Mouse (Mus musculus) lung, postnatal 0 days (tissue): ENCODE measurements around the gene Diexf. TPM values are rescaled to one million over a fixed set of nuclear protein-coding genes. Genes with fewer than 3 reads are reported as not detected.

ENCODE experiments used
- ATAC-seq: fragments of 200-750 bp; cut with Nextera tagmentation; 2 replicates; pipeline ENCODE4 v1.8.0; 2017; ENCODE audit warnings: moderate library complexity
- DNase-seq: peaks from one replicate; pipeline ENCODE4 v3.0.0-alpha.2; 2016; ENCODE audit warnings: low spot score
- H3K27ac ChIP-seq: fragments of 300-500 bp; sonication (generic); 2 replicates; pipeline ENCODE4 v1.5.1; 2014; ENCODE audit warnings: antibody characterized with exemption, mild to moderate bottlenecking, low read length, mixed read lengths
- H3K27me3 ChIP-seq: fragments of 300-500 bp; sonication (generic); replicated peaks from 2 replicates; pipeline ENCODE4 v1.6.1; 2014; ENCODE audit warnings: low read length, mixed read lengths; ENCODE audit not compliant: insufficient read depth
- H3K36me3 ChIP-seq: fragments of 300-500 bp; sonication (generic); 2 replicates; pipeline ENCODE4 v1.6.1; 2014; ENCODE audit warnings: low read length, mixed read lengths; ENCODE audit not compliant: insufficient read depth
- H3K4me1 ChIP-seq: fragments of 300-500 bp; sonication (generic); 2 replicates; pipeline ENCODE4 v1.6.1; 2014; ENCODE audit warnings: antibody characterized with exemption, low read depth, low read length, mixed read lengths; ENCODE audit not compliant: insufficient read depth
- H3K4me2 ChIP-seq: fragments of 300-500 bp; sonication (generic); replicated peaks from 2 replicates; pipeline ENCODE4 v1.6.1; 2014; ENCODE audit warnings: low read depth, mild to moderate bottlenecking, low read length, moderate library complexity, mixed read lengths
- H3K4me3 ChIP-seq: fragments of 300-500 bp; sonication (generic); 2 replicates; pipeline ENCODE4 v1.5.1; 2014; ENCODE audit warnings: low read depth, low read length
- H3K9ac ChIP-seq: fragments of 300-500 bp; sonication (generic); replicated peaks from 2 replicates; pipeline ENCODE4 v1.6.1; 2014; ENCODE audit warnings: low read depth, mild to moderate bottlenecking
- H3K9me3 ChIP-seq: fragments of 300-500 bp; sonication (generic); 2 replicates; pipeline ENCODE4 v1.6.1; 2016; ENCODE audit warnings: low read length, mixed read lengths
- CTCF ChIP-seq: IDR thresholded peaks from 2 replicates; pipeline ENCODE4 v1.5.1; 2016; ENCODE audit warnings: antibody characterized with exemption, mild to moderate bottlenecking
- EP300 ChIP-seq: IDR thresholded peaks from 2 replicates; pipeline ENCODE4 v1.6.1; 2016; ENCODE audit warnings: antibody characterized with exemption, mild to moderate bottlenecking, control low read depth
- WGBS: fragments of 180-500 bp; shearing (Covaris S2); extraction: QIAGEN DNeasy Blood & Tissue Kit; methylation state at CpG from one replicate; pipeline ENCODE4 v1.1.7; 2014; 5-methylcytosine and 5-hydroxymethylcytosine counted together
- polyA plus RNA-seq: library from polyadenylated mRNA; unstranded; fragments of >200 nt; fragmentation: Nextera tagmentation; extraction: Ambion mirVana; gene quantifications from 2 replicates; pipeline ENCODE4 v1.2.1, GENCODE M21; 2015

Gene Diexf
- polyA plus RNA-seq, 1 experiment from 2014 or later, result 2.5 TPM

DNA sequence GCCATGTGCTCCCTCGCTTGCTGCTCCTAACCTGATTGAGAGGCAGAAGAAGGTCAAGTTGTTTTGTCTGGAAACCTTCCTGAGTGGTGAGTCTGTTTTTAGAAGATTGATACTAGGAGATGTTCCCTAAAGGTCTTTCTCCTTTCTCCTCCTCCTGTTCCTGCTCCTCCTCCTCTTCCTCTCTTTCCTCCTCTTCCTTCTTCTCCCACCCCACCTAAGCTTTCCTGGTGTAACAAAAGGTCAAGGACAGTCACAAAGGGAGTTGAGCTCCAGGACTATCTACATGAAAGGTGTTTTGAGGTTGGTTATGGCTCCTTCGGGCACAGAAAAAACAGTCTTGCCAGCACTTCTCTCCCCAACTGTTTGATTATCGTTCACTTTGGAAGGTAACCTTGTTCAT lies 37.7 kb upstream of the Diexf start, which contains the start of gene A130010J15Rik:
A130010J15Rik (plus strand) TSS at position 301 of the 400 bp plus-strand sequence.
- no peaks in the 10 kb centered on the region for H3K27me3 ChIP-seq
- H3K36me3 ChIP-seq, result no peaks in the 10 kb centered on the region
- H3K9ac ChIP-seq, result no peak within 1 kb of the TSS
- peaks cover 6% of the 10 kb centered on the region; the same call in 1 of the 2 replicates for H3K4me1 ChIP-seq
- TF ChIP-seq CTCF (no peak), EP300 (no peak)
- ATAC-seq (no peak), DNase-seq (no peak)
- H3K27ac ChIP-seq, result no peak within 1 kb of the TSS
- H3K9me3 ChIP-seq, result no peaks in the 10 kb centered on the region
- no peak within 1 kb of the TSS for H3K4me2 ChIP-seq
- 89% methylated on average over 3 of the region's 3 CpGs for WGBS
- no peak within 1 kb of the TSS for H3K4me3 ChIP-seq

DNA sequence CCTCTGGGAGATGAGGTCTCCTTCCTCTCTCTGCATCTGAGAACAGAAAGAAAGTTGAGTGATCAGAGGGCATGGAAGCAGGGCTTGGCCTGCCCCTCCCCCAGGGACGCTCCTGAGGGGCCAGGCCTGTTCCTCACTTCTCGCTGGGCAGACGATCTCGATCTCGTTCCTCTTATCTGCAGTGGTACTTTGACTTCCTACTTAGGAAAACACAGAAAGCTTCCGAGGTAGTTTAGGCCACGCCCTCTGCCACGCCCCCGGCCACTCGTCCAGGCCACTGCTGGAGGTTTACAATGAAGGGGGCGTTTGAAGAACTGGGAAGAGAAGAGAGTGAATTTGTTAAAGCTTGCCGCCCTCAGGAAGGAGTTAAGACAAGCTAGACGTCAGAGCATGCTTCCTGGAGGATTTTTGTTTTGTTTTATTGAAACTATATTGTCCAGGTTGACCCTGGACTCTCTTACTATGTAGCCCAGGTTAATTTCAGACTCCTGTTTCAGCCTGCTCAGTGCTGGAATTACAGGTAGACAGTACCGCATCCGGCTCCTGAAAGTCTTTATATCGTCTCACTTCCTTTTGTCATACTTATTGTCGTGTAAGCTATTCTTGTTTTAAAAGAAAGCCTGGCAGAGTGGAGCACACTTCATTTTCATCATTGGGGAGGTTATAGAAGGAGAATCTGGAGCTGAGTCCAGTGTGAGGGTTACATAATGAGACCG lies 30.4 kb upstream of the Diexf start:
- Histone ChIP-seq H3K27ac (peak overlapping the region; percentile 40; the same call in 1 of the 2 replicates), H3K4me1 (peaks cover 14% of the 10 kb centered on the region; the same call in 1 of the 2 replicates), H3K27me3 (no peaks in the 10 kb centered on the region), H3K4me3 (peak overlapping the region; percentile 2; the same call in 1 of the 2 replicates), H3K36me3 (no peaks in the 10 kb centered on the region), H3K4me2 (peak overlapping the region; percentile 50), H3K9me3 (no peaks in the 10 kb centered on the region), H3K9ac (no peak overlapping the region)
- ATAC-seq (peak; percentile 71), DNase-seq (peak; percentile 71)
- no peak for TF ChIP-seq CTCF
- TF ChIP-seq EP300, result no peak
- 12% methylated on average over 18 of the region's 18 CpGs for WGBS

- no peaks in the 10 kb centered on the region for H3K9me3 ChIP-seq
- H3K9ac ChIP-seq, result no peak overlapping the region
- H3K4me3 ChIP-seq, result no peak overlapping the region
- no peaks in the 10 kb centered on the region for H3K27me3 ChIP-seq
- H3K4me1 ChIP-seq, result peaks cover 14% of the 10 kb centered on the region; the same call in 1 of the 2 replicates
- no peak for TF ChIP-seq CTCF
- no peak for TF ChIP-seq EP300
- no peak for DNase-seq
- ATAC-seq, result no peak
- H3K36me3 ChIP-seq, result no peaks in the 10 kb centered on the region
- no peak overlapping the region for H3K4me2 ChIP-seq
- H3K27ac ChIP-seq, result 0 out of 2 replicates have a peak overlapping the region, but pooled peaks have one; percentile 40
- 59% methylated on average over 1 of the region's 1 CpGs for WGBS
Observed at GRCm38 (mm10) chr1:193159613-193160012, 29.5 kb upstream of the Diexf start.

- H3K27me3 ChIP-seq, result no peaks in the 10 kb centered on the region
- H3K4me1 ChIP-seq, result peaks cover 14% of the 10 kb centered on the region; the same call in 1 of the 2 replicates
- H3K9ac ChIP-seq, result no peak overlapping the region
- TF ChIP-seq EP300, result no peak
- TF ChIP-seq CTCF, result no peak
- H3K4me3 ChIP-seq, result no peak overlapping the region
- H3K36me3 ChIP-seq, result no peaks in the 10 kb centered on the region
- no peak overlapping the region for H3K4me2 ChIP-seq
- H3K9me3 ChIP-seq, result no peaks in the 10 kb centered on the region
- peak; percentile 49 for DNase-seq
- peak; percentile 69; the same call in 1 of the 2 replicates for ATAC-seq
- WGBS, result 9% methylated on average over 3 of the region's 3 CpGs
- no peak overlapping the region for H3K27ac ChIP-seq
Observed at GRCm38 (mm10) chr1:193159163-193159562, 29.1 kb upstream of the Diexf start.

- TF ChIP-seq CTCF (no peak), EP300 (no peak)
- DNase-seq, result no peak
Observed at GRCm38 (mm10) chr1:193157111-193157492, 27.0 kb upstream of the Diexf start.

GRCm38 (mm10) chr1:193156316-193157110 lies 26.4 kb upstream of the Diexf start:
- no peaks in the 10 kb centered on the region for H3K9me3 ChIP-seq
- 57% methylated on average over 15 of the region's 15 CpGs for WGBS
- DNase-seq (no peak), ATAC-seq (no peak)
- no peak overlapping the region for H3K4me3 ChIP-seq
- peaks cover 14% of the 10 kb centered on the region; the same call in 1 of the 2 replicates for H3K4me1 ChIP-seq
- H3K27ac ChIP-seq, result no peak overlapping the region
- H3K27me3 ChIP-seq, result peaks cover 15% of the 10 kb centered on the region; the same call in 1 of the 2 replicates
- TF ChIP-seq CTCF (no peak), EP300 (no peak)
- no peak overlapping the region for H3K9ac ChIP-seq
- no peaks in the 10 kb centered on the region for H3K36me3 ChIP-seq
- H3K4me2 ChIP-seq, result no peak overlapping the region

More at GRCm38 (mm10) chr1:193157111-193157492, 27.0 kb upstream of the Diexf start:
- ATAC-seq, result no peak
- Histone ChIP-seq H3K9ac (no peak overlapping the region), H3K27me3 (peaks cover 15% of the 10 kb centered on the region; the same call in 1 of the 2 replicates), H3K9me3 (no peaks in the 10 kb centered on the region), H3K36me3 (no peaks in the 10 kb centered on the region), H3K4me3 (no peak overlapping the region), H3K27ac (no peak overlapping the region), H3K4me2 (no peak overlapping the region), H3K4me1 (peaks cover 14% of the 10 kb centered on the region; the same call in 1 of the 2 replicates)
- 69% methylated on average over 8 of the region's 8 CpGs for WGBS
